Mouse (Mus musculus) liver, adult 2 months (tissue): Measurements from ENCODE around the gene Spaar. TPM values are rescaled to one million over a fixed set of nuclear protein-coding genes. Genes with fewer than 3 reads are reported as not detected.

Experiments used
- DNase-seq: peaks from one replicate; pipeline ENCODE4 v3.0.0-alpha.2; 2011; ENCODE audit warnings: low read depth, low spot score; ENCODE audit errors: extremely low read depth
- H3K27ac ChIP-seq: fragments of 200-500 bp; replicated peaks from 2 replicates; pipeline ENCODE4 v1.5.1; 2012; ENCODE audit warnings: low read depth, mild to moderate bottlenecking, control low read depth, inconsistent platforms, low read length; ENCODE audit not compliant: insufficient read depth
- H3K27me3 ChIP-seq: fragments of 200-500 bp; 2 replicates; pipeline ENCODE4 v1.6.1; 2012; ENCODE audit warnings: mild to moderate bottlenecking, moderate library complexity, low read length, inconsistent platforms; ENCODE audit not compliant: control insufficient read depth, insufficient read depth
- H3K36me3 ChIP-seq: fragments of 200-500 bp; 2 replicates; pipeline ENCODE4 v1.6.1; 2012; ENCODE audit warnings: low read length, inconsistent platforms; ENCODE audit not compliant: control insufficient read depth, insufficient read depth
- H3K4me1 ChIP-seq: fragments of 200-500 bp; 2 replicates; pipeline ENCODE4 v1.6.1; 2011; ENCODE audit warnings: low read length; ENCODE audit not compliant: control insufficient read depth, insufficient read depth
- H3K4me3 ChIP-seq: fragments of 200-500 bp; 2 replicates; pipeline ENCODE4 v1.5.1; 2011; ENCODE audit warnings: low read depth, mild to moderate bottlenecking, control low read depth, low read length, moderate library complexity; ENCODE audit not compliant: insufficient read depth
- H3K79me2 ChIP-seq: fragments of 200-500 bp; 2 replicates; pipeline ENCODE4 v1.6.1; 2012; ENCODE audit warnings: inconsistent platforms, mild to moderate bottlenecking, low read length, moderate library complexity; ENCODE audit not compliant: control insufficient read depth, insufficient read depth
- H3K9ac ChIP-seq: fragments of 200-500 bp; 2 replicates; pipeline ENCODE4 v1.6.1; 2012; ENCODE audit warnings: low read depth, mild to moderate bottlenecking, control low read depth, inconsistent platforms, low read length
- CTCF ChIP-seq: fragments of 200-500 bp; IDR thresholded peaks from 2 replicates; pipeline ENCODE4 v1.5.1; 2011; ENCODE audit warnings: low read depth, low read length, control low read depth
- POLR2A ChIP-seq: fragments of 200-500 bp; IDR thresholded peaks from 2 replicates; pipeline ENCODE4 v1.6.1; 2011; ENCODE audit warnings: low read length, control low read depth; ENCODE audit not compliant: insufficient read depth; ENCODE audit errors: extremely low read depth
- WGBS: fragments of 180-500 bp; shearing (Covaris S2); methylation state at CpG from one replicate; pipeline ENCODE4 v1.1.7; 2018; 5-methylcytosine and 5-hydroxymethylcytosine counted together
- polyA plus RNA-seq: library from polyadenylated mRNA; depleted of rRNA; stranded (reverse); fragments of >200 nt; gene quantifications from 2 replicates; pipeline ENCODE4 v1.2.3, GENCODE M21; 2012
- total RNA-seq: library from RNA; depleted of rRNA; stranded (reverse); fragments of >200 nt; gene quantifications from 2 replicates; pipeline ENCODE4 v1.2.3, GENCODE M21; 2014

Spaar gene
- total and polyA plus RNA-seq, 2 experiments, result 0.12 to 0.18 TPM

DNA sequence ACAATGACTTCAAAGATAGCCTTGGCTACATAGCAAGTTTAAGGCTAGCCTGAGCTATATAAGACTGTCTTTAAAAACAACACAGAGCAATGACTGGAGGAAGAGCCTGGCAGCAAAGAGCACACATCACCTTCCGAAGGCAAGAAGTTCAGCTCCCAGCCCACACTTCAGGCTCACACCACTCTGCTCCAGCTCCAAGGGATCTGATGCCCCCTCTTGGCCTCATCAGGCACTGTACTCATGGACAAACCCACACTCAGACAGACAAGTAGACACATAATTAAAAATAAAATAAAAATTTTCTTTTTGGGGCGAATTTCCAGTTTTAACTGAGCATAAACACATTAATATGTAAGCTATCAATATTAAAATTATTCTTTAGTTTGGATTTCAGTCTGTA lies 31.5 kb downstream of the Spaar start:
- Histone ChIP-seq H3K79me2 (no peaks in the 10 kb centered on the region), H3K9ac (no peak overlapping the region), H3K27me3 (0 out of 2 replicates have a peak, but pooled peaks cover 4% of the 10 kb centered on the region), H3K4me1 (no peaks in the 10 kb centered on the region), H3K36me3 (no peaks in the 10 kb centered on the region), H3K4me3 (no peak overlapping the region), H3K27ac (no peak overlapping the region)
- 78% methylated on average over 2 of the region's 2 CpGs for WGBS
- TF ChIP-seq CTCF, result 0 out of 2 replicates have a peak, but pooled peaks have one; percentile 12
- TF ChIP-seq POLR2A, result no peak
- no peak for DNase-seq

DNA sequence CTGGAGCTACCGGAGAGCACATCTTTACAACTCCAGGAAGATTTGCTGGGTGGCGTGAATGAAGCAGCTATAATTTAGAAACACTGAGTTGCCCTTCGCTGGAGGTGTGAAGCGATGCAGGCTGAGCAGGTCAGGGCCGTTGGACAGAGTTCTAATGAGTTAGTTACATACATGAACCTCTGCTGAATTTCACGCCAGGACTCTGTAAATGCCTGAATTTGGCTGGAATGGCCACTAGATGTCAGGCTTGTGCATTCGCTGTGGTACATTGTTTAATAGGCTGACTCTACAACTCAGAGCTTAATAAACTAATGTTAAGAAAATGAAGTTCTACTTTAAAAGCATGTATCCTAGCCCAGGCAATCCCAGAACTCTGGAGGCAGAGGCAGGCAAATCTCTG lies 33.6 kb downstream of the Spaar start:
- Histone ChIP-seq H3K4me1 (no peaks in the 10 kb centered on the region), H3K9ac (no peak overlapping the region), H3K36me3 (no peaks in the 10 kb centered on the region), H3K27me3 (0 out of 2 replicates have a peak, but pooled peaks cover 4% of the 10 kb centered on the region), H3K79me2 (no peaks in the 10 kb centered on the region), H3K27ac (no peak overlapping the region), H3K4me3 (no peak overlapping the region)
- WGBS, result 16% methylated on average over 7 of the region's 7 CpGs
- TF ChIP-seq CTCF (peak; percentile 65), POLR2A (no peak)
- peak; percentile 44 for DNase-seq

DNA sequence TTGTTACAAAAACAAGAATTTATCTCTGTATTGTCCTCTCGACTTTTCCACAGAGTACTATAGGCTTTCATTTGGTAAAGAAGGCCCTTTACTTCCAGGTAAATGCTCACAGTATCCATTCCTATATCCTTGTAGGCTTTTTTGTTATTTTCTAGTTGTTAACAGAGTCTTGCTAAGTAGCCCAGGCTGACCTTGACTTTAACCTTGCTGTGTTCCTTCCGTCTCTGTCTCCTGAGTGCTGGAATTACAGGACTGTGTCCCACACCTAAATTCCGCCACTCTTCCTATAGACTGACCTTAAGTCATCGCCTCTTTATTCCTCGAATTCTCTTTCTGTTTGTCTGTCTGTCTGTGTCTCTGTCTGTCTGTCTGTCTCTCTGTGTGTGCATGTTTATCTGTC lies 38.5 kb downstream of the Spaar start:
- no peak for TF ChIP-seq POLR2A
- H3K27ac ChIP-seq, result no peak overlapping the region
- 0 out of 2 replicates have a peak, but pooled peaks cover 4% of the 10 kb centered on the region for H3K27me3 ChIP-seq
- no peak for DNase-seq
- H3K4me1 ChIP-seq, result no peaks in the 10 kb centered on the region
- no peaks in the 10 kb centered on the region for H3K36me3 ChIP-seq
- 77% methylated on average over 5 of the region's 5 CpGs for WGBS
- no peak overlapping the region for H3K9ac ChIP-seq
- H3K79me2 ChIP-seq, result no peaks in the 10 kb centered on the region
- H3K4me3 ChIP-seq, result no peak overlapping the region

- H3K27ac ChIP-seq, result no peak overlapping the region
- no peaks in the 10 kb centered on the region for H3K4me1 ChIP-seq
- TF ChIP-seq POLR2A (no peak), CTCF (no peak)
- no peaks in the 10 kb centered on the region for H3K36me3 ChIP-seq
- DNase-seq, result no peak
- WGBS, result 92% methylated on average over 2 of the region's 2 CpGs
- no peaks in the 10 kb centered on the region for H3K79me2 ChIP-seq
- H3K9ac ChIP-seq, result no peak overlapping the region
- 0 out of 2 replicates have a peak, but pooled peaks cover 3% of the 10 kb centered on the region for H3K27me3 ChIP-seq
- H3K4me3 ChIP-seq, result no peak overlapping the region
Observed at GRCm38 (mm10) chr4:43769374-43769773, 39.5 kb downstream of the Spaar start.

DNA sequence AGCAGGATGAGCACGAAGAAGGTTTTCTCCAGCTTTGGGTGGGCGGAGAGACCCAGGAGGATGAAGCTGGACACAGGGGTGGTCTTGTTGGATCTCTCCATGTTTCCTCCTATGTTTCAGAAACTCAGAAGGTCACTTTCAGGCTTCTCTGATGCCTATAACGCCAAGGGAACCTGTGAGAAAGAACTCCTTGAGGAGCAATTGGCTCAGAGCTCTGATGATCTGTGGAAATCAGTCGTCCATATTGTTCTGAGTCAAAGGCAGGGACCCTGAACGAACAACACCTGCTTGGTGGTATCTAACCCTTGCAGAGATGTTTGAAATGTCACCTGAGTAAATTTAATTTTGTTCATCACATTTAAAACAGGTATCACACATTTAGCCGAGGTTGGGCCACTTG lies 41.1 kb downstream of the Spaar start, which contains the start of gene Olfr159:
TSS of gene Olfr159 (minus strand) at position 101 of the 400 bp plus-strand sequence.
- Histone ChIP-seq H3K4me3 (no peak within 1 kb of the TSS), H3K9ac (no peak within 1 kb of the TSS), H3K27me3 (no peaks in the 10 kb centered on the region), H3K4me1 (no peaks in the 10 kb centered on the region), H3K36me3 (no peaks in the 10 kb centered on the region), H3K79me2 (no peaks in the 10 kb centered on the region), H3K27ac (no peak within 1 kb of the TSS)
- 75% methylated on average over 6 of the region's 6 CpGs for WGBS
- no peak for DNase-seq
- no peak for TF ChIP-seq CTCF
- TF ChIP-seq POLR2A, result no peak

GRCm38 (mm10) chr4:43771626-43772025 lies 41.8 kb downstream of the Spaar start:
- TF ChIP-seq CTCF (no peak), POLR2A (no peak)
- no peaks in the 10 kb centered on the region for H3K4me1 ChIP-seq
- H3K4me3 ChIP-seq, result no peak overlapping the region
- H3K27ac ChIP-seq, result no peak overlapping the region
- H3K36me3 ChIP-seq, result no peaks in the 10 kb centered on the region
- whole genome bisulfite sequencing, result 54% methylated on average over 6 of the region's 6 CpGs
- no peak for DNase-seq
- no peaks in the 10 kb centered on the region for H3K27me3 ChIP-seq
- H3K9ac ChIP-seq, result no peak overlapping the region
- no peaks in the 10 kb centered on the region for H3K79me2 ChIP-seq
